Mouse (Mus musculus) MEL (cell line): ENCODE results near the gene Gipr. TPM values are rescaled to one million over a fixed set of nuclear protein-coding genes. Genes with fewer than 3 reads are reported as not detected.

ENCODE experiments used
- DNase-seq: peaks from one replicate; pipeline ENCODE4 v3.0.0; 2011; ENCODE audit warnings: low read depth, low spot score
- H3K27ac ChIP-seq: 2 replicates; pipeline ENCODE4 v1.5.1; 2012; ENCODE audit warnings: low read depth, mild to moderate bottlenecking, control low read depth, low read length, moderate library complexity; ENCODE audit not compliant: control insufficient read depth
- H3K27me3 ChIP-seq, 2 experiments: fragments of 150-350 bp in 1 of 2; sonication (generic) in 1 of 2; 2 replicates each; pipeline ENCODE4 v1.6.1; 2012; ENCODE audit warnings: low read length in 2 of 2, mild to moderate bottlenecking in 2 of 2, improper control_type of control experiment in 1 of 2, moderate library complexity in 1 of 2; ENCODE audit not compliant: insufficient read depth in 2 of 2, control insufficient read depth in 1 of 2
- H3K36me3 ChIP-seq, 2 experiments: 2 replicates each; pipeline ENCODE4 v1.6.1; 2012 to 2014; ENCODE audit warnings: low read length in 2 of 2, improper control_type of control experiment in 1 of 2, inconsistent platforms in 1 of 2, mild to moderate bottlenecking in 1 of 2; ENCODE audit not compliant: insufficient read depth in 2 of 2, control insufficient read depth in 1 of 2
- H3K4me1 ChIP-seq, 2 experiments: fragments of 150-350 bp in 1 of 2; sonication (generic) in 1 of 2; 2 replicates each; pipeline ENCODE4 v1.6.1; 2012; ENCODE audit warnings: low read length in 2 of 2, improper control_type of control experiment in 1 of 2, mild to moderate bottlenecking in 1 of 2; ENCODE audit not compliant: insufficient read depth in 2 of 2, control insufficient read depth in 1 of 2
- H3K4me3 ChIP-seq, 2 experiments: fragments of 150-350 bp in 1 of 2; sonication (generic) in 1 of 2; 2 replicates each; pipeline ENCODE4 v1.5.1; 2012; ENCODE audit warnings: low read depth in 2 of 2, low read length in 2 of 2, mild to moderate bottlenecking in 2 of 2, moderate library complexity in 2 of 2, control low read depth in 1 of 2, improper control_type of control experiment in 1 of 2; ENCODE audit not compliant: control insufficient read depth in 1 of 2, insufficient read depth in 1 of 2
- H3K79me2 ChIP-seq: 2 replicates; pipeline ENCODE4 v1.6.1; 2012; ENCODE audit warnings: mild to moderate bottlenecking, low read length, moderate library complexity; ENCODE audit not compliant: control insufficient read depth, poor library complexity, insufficient read depth
- H3K9ac ChIP-seq: 2 replicates; pipeline ENCODE4 v1.6.1; 2012; ENCODE audit warnings: low read depth, mild to moderate bottlenecking, control low read depth, low read length, moderate library complexity; ENCODE audit not compliant: control insufficient read depth, poor library complexity, severe bottlenecking
- H3K9me3 ChIP-seq: fragments of 150-350 bp; sonication (generic); replicated peaks from 2 replicates; pipeline ENCODE4 v1.6.1; 2012; ENCODE audit warnings: mild to moderate bottlenecking, low read length, improper control_type of control experiment, moderate library complexity; ENCODE audit not compliant: insufficient read depth
- BHLHE40 ChIP-seq: IDR thresholded peaks from 2 replicates; pipeline ENCODE4 v1.6.1; 2012; ENCODE audit warnings: low read depth, mild to moderate bottlenecking, inconsistent platforms, low read length, improper control_type of control experiment, borderline replicate concordance
- CHD2 ChIP-seq: IDR thresholded peaks from 2 replicates; pipeline ENCODE4 v1.6.1; 2011; ENCODE audit warnings: low read length, improper control_type of control experiment
- CTCF ChIP-seq, 3 experiments: IDR thresholded peaks in 2 of 3; conservative IDR thresholded peaks in 1 of 3; 2 replicates each; pipeline ENCODE4 v1.5.1; 2011 to 2012; ENCODE audit warnings: low read length in 3 of 3, low read depth in 2 of 3, mild to moderate bottlenecking in 2 of 3, improper control_type of control experiment in 1 of 3, inconsistent platforms in 1 of 3, mixed read lengths in 1 of 3, moderate library complexity in 1 of 3; ENCODE audit not compliant: control insufficient read depth in 1 of 3, insufficient read depth in 1 of 3, poor library complexity in 1 of 3, severe bottlenecking in 1 of 3
- ELF1 ChIP-seq: IDR thresholded peaks from 2 replicates; pipeline ENCODE4 v1.6.1; 2014; ENCODE audit warnings: low read depth, mild to moderate bottlenecking, inconsistent platforms, low read length, improper control_type of control experiment, moderate library complexity
- EP300 ChIP-seq, 2 experiments: IDR thresholded peaks; 2 replicates each; pipeline ENCODE4 v1.6.1; 2011; ENCODE audit warnings: improper control_type of control experiment in 2 of 2, low read length in 2 of 2, low read depth in 1 of 2, mild to moderate bottlenecking in 1 of 2
- ETS1 ChIP-seq: IDR thresholded peaks from 2 replicates; pipeline ENCODE4 v1.6.1; 2012; ENCODE audit warnings: low read depth, mild to moderate bottlenecking, inconsistent platforms, low read length, improper control_type of control experiment, moderate library complexity
- GATA1 ChIP-seq: IDR thresholded peaks from 2 replicates; pipeline ENCODE4 v1.6.1; 2011; ENCODE audit warnings: low read depth, low read length, improper control_type of control experiment
- HCFC1 ChIP-seq: IDR thresholded peaks from 2 replicates; pipeline ENCODE4 v1.6.1; 2012; ENCODE audit warnings: low read depth, mild to moderate bottlenecking, inconsistent platforms, low read length, improper control_type of control experiment, moderate library complexity
- MAFK ChIP-seq: IDR thresholded peaks from 2 replicates; pipeline ENCODE4 v1.6.1; 2011; ENCODE audit warnings: low read depth, mild to moderate bottlenecking, low read length, improper control_type of control experiment, borderline replicate concordance
- MAX ChIP-seq: IDR thresholded peaks from 2 replicates; pipeline ENCODE4 v1.6.1; 2011; ENCODE audit warnings: low read length, improper control_type of control experiment
- MAZ ChIP-seq: IDR thresholded peaks from 2 replicates; pipeline ENCODE4 v1.6.1; 2012; ENCODE audit warnings: low read depth, mild to moderate bottlenecking, inconsistent platforms, low read length, improper control_type of control experiment
- MEF2A ChIP-seq: IDR thresholded peaks from 2 replicates; pipeline ENCODE4 v1.6.1; 2014; ENCODE audit warnings: low read depth, mild to moderate bottlenecking, inconsistent platforms, low read length, improper control_type of control experiment; ENCODE audit not compliant: poor library complexity, insufficient replicate concordance, severe bottlenecking; ENCODE audit errors: extremely low read depth
- MXI1 ChIP-seq: IDR thresholded peaks from 2 replicates; pipeline ENCODE4 v1.6.1; 2011; ENCODE audit warnings: mild to moderate bottlenecking, low read depth, low read length, improper control_type of control experiment
- MYB ChIP-seq: IDR thresholded peaks from 2 replicates; pipeline ENCODE4 v1.6.1; 2011; ENCODE audit warnings: mild to moderate bottlenecking, low read depth, low read length, improper control_type of control experiment
- MYC ChIP-seq: IDR thresholded peaks from 2 replicates; pipeline ENCODE4 v1.6.1; 2011; ENCODE audit warnings: low read depth, mild to moderate bottlenecking, low read length, improper control_type of control experiment, moderate library complexity
- NRF1 ChIP-seq: IDR thresholded peaks from 2 replicates; pipeline ENCODE4 v1.6.1; 2014; ENCODE audit warnings: low read depth, mild to moderate bottlenecking, inconsistent platforms, low read length, improper control_type of control experiment, moderate library complexity; ENCODE audit not compliant: poor library complexity, insufficient read depth, severe bottlenecking
- POLR2A ChIP-seq, 2 experiments: IDR thresholded peaks; 2 replicates each; pipeline ENCODE4 v1.6.1; 2011 to 2012; ENCODE audit warnings: low read length in 2 of 2, mild to moderate bottlenecking in 2 of 2, control low read depth in 1 of 2, improper control_type of control experiment in 1 of 2, low read depth in 1 of 2, moderate library complexity in 1 of 2; ENCODE audit not compliant: control insufficient read depth in 1 of 2, insufficient read depth in 1 of 2, poor library complexity in 1 of 2
- POLR2AphosphoS2 ChIP-seq: IDR thresholded peaks from 2 replicates; pipeline ENCODE4 v1.6.1; 2011; ENCODE audit warnings: low read length, improper control_type of control experiment
- SIN3A ChIP-seq: IDR thresholded peaks from 2 replicates; pipeline ENCODE4 v1.6.1; 2012; ENCODE audit warnings: low read length, improper control_type of control experiment, inconsistent platforms
- TAL1 ChIP-seq: IDR thresholded peaks from 2 replicates; pipeline ENCODE4 v1.6.1; 2012; ENCODE audit warnings: mild to moderate bottlenecking, inconsistent platforms, low read length, moderate library complexity, mixed read lengths
- TBP ChIP-seq: IDR thresholded peaks from 2 replicates; pipeline ENCODE4 v1.8.0; 2011; ENCODE audit warnings: low read depth, low read length, improper control_type of control experiment
- TCF12 ChIP-seq: IDR thresholded peaks from 2 replicates; pipeline ENCODE4 v1.6.1; 2014; ENCODE audit warnings: low read depth, mild to moderate bottlenecking, inconsistent platforms, low read length, improper control_type of control experiment, moderate library complexity
- UBTF ChIP-seq: IDR thresholded peaks from 2 replicates; pipeline ENCODE4 v1.6.1; 2012; ENCODE audit warnings: low read depth, mild to moderate bottlenecking, inconsistent platforms, low read length, improper control_type of control experiment, moderate library complexity, borderline replicate concordance; ENCODE audit not compliant: insufficient read depth
- USF1 ChIP-seq: IDR thresholded peaks from 2 replicates; pipeline ENCODE4 v1.6.1; 2014; ENCODE audit warnings: low read depth, mild to moderate bottlenecking, inconsistent platforms, low read length, improper control_type of control experiment, moderate library complexity
- USF2 ChIP-seq, 2 experiments: IDR thresholded peaks; 2 replicates each; pipeline ENCODE4 v1.6.1; 2011 to 2012; ENCODE audit warnings: improper control_type of control experiment in 2 of 2, low read length in 2 of 2, borderline replicate concordance in 1 of 2, inconsistent platforms in 1 of 2, low read depth in 1 of 2, mild to moderate bottlenecking in 1 of 2; ENCODE audit not compliant: insufficient read depth in 1 of 2
- ZNF384 ChIP-seq: IDR thresholded peaks from 2 replicates; pipeline ENCODE4 v1.6.1; 2012; ENCODE audit warnings: low read depth, mild to moderate bottlenecking, inconsistent platforms, low read length, improper control_type of control experiment
- polyA plus RNA-seq, 2 experiments: library from polyadenylated mRNA; stranded (reverse) in 1 of 2; unstranded in 1 of 2; fragments of >175 nt in 1 of 2; fragments of >200 nt in 1 of 2; gene quantifications; 2 replicates each; pipeline versions ENCODE4 v1.2.1 to v1.2.4; 2012; ENCODE audit warnings: low replicate concordance in 2 of 2, low read depth in 1 of 2; ENCODE audit not compliant: insufficient read length in 2 of 2, insufficient read depth in 1 of 2, missing spikeins in 1 of 2
- total RNA-seq: library from RNA; depleted of rRNA; stranded (reverse); fragments of 300-350 nt; gene quantifications from 2 replicates; pipeline ENCODE4 v1.2.3, GENCODE M21; 2012

Gene Gipr
- total and polyA plus RNA-seq, 3 experiments: 0.65 to 2.1 TPM; not detected in 1

GRCm38 (mm10) chr7:19131324-19131848 is 34.5 kb downstream of the Gipr start:
- Histone ChIP-seq H3K36me3 (0 out of 4 replicates have a peak, but pooled peaks cover 0 to 2% of the 10 kb centered on the region in 2 experiments), H3K27ac (no peak overlapping the region), H3K79me2 (no peaks in the 10 kb centered on the region), H3K4me1 (peaks cover 0 to 4% of the 10 kb centered on the region in 2 experiments; a peak in 2 of 4 replicates), H3K9me3 (no peaks in the 10 kb centered on the region), H3K27me3 (no peaks in the 10 kb centered on the region), H3K4me3 (peak overlapping the region; percentile 30 to 40; a peak in 3 of 4 replicates), H3K9ac (peak overlapping the region; percentile 33; the same call in 1 of the 2 replicates)
- DNase-seq: peak; percentile 95
- TF ChIP-seq TCF12 (no peak), CTCF (IDR thresholded peaks at IDR 0.05 in 2 of 3, conservative IDR thresholded peaks at IDR 0.05 in 1 of 3; ENCODE audit: control insufficient read depth in 1 of 3, insufficient read depth in 1 of 3, low read depth in 2 of 3, low read length in 3 of 3, poor library complexity in 1 of 3, severe bottlenecking in 1 of 3) (peak; percentile 46 to 81 (median 74); a peak in 5 of 6 replicates), EP300 (IDR thresholded peaks at IDR 0.05; ENCODE audit: low read depth in 1 of 2, low read length in 2 of 2) (0 out of 4 replicates have a peak, but pooled peaks of 1 of the 2 experiments have one; percentile 17), MAFK (no peak), MYB (no peak), ETS1 (peak; percentile 18; the same call in 1 of the 2 replicates), POLR2AphosphoS2 (0 out of 2 replicates have a peak, but pooled peaks have one; percentile 42), TAL1 (no peak), POLR2A (IDR thresholded peaks at IDR 0.05; ENCODE audit: control insufficient read depth in 1 of 2, insufficient read depth in 1 of 2, low read depth in 1 of 2, low read length in 2 of 2, poor library complexity in 1 of 2) (no peak; a peak in 1 of 4 replicates), ZNF384 (no peak), UBTF (no peak), MAX (peak; percentile 98), MYC (no peak), BHLHE40 (peak; percentile 82), ELF1 (0 out of 2 replicates have a peak, but pooled peaks have one; percentile 39), USF2 (IDR thresholded peaks at IDR 0.05; ENCODE audit: borderline replicate concordance in 1 of 2, insufficient read depth in 1 of 2, low read depth in 1 of 2, low read length in 2 of 2) (peak in 1 of 2 experiments; percentile 68; a peak in 3 of 4 replicates), NRF1 (peak; percentile 80), USF1 (peak; percentile 95), MAZ (peak; percentile 67; the same call in 1 of the 2 replicates), TBP (no peak), MEF2A (no peak), CHD2 (no peak), GATA1 (no peak), SIN3A (peak; percentile 99), HCFC1 (peak; percentile 77), MXI1 (peak; percentile 97)
